Mouse (Mus musculus) urinary bladder, postnatal 25 days (tissue): ENCODE measurements around the gene Tbxas1.

Experiments used
- DNase-seq: peaks from one replicate; pipeline ENCODE4 v3.0.0; 2022; ENCODE audit warnings: low spot score

Gene Tbxas1

DNA sequence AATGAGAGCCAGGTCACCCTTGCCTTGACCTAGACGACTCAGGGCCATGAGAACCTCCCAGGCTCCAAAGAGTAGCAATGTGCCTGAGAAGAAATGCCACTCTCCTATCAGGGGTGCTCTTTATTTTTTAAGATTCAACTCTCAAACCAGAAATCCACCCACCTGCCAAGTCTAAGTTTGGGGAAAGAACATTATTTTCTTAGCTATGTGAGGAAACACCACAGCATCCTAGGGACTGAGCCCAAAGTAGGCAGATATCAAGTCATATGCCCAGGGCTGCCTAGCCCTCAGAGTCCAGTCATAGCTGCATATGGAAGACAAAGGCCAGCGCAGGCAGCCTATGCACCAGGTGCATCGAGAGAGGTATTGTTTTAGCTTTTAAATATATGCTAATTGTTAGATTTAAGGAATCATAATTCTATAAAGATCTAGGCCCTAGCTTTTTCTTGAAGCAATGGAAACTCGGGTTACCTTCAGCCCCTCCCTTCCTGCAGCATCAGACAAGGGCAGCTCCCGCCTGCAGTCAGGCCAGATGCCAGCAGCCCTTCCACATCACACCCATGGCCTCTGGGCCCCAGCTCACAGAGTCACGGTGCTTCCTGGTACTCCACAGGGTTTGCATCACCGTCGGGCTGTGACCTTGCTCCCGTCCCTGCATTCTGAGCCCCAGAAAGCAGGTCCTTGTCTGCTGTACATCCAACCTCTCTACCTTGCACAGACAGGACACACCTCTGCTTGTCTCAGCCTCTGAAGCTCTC is 176.8 kb downstream of the Tbxas1 start:
- DNase-seq, result no peak

DNA sequence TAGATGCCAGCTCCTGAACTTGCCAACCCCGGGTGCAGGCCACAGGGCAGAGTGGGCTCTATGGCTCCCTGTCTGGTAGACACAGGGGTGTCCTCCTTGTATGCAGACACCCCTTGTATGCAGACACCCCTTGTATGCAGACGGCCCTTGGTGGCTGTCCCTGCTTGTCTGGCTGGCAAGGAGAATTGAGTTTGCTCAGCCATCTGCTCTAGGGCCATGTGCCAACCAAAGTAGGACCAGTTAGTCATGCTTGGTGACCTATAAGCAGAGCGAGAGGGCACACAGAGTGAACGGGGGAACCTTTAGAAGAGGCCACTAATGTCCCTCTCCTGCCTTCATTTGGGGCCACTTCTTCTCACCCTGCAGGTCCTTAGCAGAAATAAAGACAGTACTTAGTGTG is 177.4 kb downstream of the Tbxas1 start:
- DNase-seq, result no peak

DNA sequence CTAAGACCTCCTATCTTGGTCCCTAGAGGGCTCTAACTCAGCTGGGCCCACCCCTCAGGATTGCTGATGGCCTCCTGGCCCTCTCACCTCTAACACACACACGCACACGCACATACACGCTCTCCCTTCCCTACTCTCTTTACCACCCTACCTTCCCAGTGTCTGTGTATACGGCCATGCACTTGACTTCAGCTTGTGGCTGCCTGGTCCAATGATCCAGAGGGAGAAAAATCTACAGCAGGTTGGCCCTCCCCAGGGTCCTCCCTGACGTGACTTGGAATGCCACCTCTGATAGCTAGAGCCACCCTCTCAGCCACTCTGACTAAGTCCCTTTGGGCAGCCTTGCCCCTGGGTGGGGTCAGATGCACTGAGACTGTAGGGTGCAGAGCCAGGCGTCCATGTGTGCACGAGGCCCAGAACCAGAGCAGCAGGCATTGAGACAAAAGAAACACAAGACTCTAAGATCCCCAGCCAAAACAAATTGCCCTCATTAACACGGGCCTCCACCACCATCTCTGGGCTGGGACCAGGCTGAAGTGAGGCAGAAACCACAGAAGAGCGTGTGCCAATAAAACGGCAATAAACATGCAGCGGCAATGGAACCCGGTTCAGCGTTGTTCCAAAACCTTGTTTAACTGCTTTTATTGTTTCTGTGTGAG is 179.1 kb downstream of the Tbxas1 start:
- DNase-seq, result no peak

DNA sequence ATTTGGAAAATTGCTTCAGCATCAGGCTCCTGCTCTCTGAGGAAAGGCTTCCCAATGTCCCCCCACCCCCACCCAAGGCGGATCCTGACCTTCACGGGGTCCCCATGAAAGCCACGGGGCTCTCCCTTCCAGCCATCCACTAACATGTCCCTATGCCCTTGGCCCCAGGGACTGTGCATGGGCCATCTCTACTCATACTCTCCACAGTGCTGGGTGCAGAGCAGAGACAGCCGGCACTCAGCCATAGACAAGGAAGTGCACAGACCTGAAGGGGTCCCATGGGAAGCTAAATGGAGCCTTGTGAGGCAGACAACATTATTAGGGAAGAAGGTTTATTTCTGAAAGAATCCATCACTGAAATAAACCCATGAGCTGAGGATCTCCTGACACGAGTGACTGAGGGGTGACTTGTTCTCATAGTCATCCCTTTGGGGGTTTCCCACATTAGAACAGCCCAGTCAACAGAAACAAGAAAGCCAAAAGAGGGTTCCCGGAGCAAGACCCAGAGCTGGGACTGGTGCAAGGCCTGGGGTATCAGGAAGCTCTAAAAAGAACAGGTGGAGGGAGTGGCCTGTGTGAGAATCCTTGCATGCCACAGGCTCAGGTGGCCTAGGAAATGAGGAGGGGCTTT is 179.8 kb downstream of the Tbxas1 start:
- no peak for DNase-seq

DNA sequence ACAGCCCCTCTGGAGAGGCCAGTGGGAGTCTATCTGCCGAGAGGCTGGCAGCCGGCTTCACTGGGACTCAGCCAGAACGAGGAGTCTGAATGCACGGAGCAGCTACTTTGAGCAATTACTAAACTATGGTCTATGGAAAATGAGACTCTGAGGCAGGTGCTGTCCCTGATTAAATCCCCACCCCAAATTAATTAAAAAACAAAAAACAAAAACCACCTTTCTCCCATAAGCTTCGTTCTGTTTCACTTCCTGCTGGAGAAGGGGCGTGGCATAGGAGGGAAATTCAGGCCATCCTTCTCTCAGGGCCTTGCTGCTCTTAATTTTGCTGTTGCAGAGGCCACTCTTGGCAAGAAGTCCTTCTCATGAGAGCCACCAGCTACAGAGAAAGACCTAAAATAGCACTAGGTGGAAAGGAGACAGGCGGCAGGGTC is 180.6 kb downstream of the Tbxas1 start:
- no peak for DNase-seq

DNA sequence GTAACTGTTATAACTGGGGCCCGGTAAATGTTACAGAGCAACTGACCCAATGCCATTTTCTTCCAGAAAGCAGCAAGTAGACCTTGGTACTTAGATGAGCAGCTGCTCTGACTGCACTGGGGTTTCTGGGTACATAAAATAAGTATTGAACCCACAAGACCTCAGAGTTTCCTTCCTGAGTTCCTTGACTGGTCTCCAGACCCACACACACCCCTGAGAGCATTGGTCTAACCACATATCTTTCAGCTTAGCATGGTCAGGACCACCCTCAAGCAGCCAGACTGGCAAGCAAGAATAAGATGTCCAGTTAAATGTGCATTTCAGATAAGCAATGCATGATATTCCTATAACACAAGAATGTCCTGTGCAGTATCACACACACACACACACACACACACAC is 182.0 kb downstream of the Tbxas1 start:
- no peak for DNase-seq

DNA sequence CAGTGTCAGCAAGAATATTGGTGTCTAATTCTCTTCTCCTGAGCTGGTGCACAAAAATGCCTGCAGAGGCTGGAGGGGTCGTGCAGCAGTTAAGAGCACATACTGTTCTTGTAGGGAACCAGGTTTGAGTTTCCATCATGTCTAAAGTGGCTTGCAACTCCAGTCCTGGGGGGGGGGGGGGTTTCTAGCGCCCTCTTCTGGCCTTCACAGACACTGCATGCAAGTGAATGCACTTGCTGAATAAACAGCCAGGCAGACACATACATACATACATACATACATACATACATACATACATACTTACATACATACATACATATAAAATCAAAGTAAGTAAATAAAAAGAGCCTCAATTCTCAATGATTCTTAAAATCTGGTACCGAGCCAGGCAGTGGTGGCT is 183.2 kb downstream of the Tbxas1 start:
- DNase-seq, result no peak

DNA sequence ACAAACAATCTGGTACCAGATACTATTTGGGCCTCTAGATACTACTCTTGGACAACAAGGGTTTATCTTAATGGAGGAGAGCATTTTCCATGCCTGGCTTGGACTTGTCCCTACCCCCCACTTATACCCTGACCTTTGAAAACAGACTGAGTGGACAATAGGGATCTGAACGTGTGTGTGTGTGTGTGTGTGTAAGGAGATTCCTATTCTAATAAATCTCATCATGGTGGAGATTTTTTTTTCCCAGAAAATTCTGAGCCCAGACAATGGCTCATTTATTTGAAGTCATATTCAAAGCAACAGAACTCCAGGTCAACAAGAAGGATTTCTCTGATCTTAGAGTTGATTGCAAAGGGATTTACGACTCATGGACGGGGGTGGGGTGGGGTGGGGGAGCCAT is 183.7 kb downstream of the Tbxas1 start:
- DNase-seq, result no peak

DNA sequence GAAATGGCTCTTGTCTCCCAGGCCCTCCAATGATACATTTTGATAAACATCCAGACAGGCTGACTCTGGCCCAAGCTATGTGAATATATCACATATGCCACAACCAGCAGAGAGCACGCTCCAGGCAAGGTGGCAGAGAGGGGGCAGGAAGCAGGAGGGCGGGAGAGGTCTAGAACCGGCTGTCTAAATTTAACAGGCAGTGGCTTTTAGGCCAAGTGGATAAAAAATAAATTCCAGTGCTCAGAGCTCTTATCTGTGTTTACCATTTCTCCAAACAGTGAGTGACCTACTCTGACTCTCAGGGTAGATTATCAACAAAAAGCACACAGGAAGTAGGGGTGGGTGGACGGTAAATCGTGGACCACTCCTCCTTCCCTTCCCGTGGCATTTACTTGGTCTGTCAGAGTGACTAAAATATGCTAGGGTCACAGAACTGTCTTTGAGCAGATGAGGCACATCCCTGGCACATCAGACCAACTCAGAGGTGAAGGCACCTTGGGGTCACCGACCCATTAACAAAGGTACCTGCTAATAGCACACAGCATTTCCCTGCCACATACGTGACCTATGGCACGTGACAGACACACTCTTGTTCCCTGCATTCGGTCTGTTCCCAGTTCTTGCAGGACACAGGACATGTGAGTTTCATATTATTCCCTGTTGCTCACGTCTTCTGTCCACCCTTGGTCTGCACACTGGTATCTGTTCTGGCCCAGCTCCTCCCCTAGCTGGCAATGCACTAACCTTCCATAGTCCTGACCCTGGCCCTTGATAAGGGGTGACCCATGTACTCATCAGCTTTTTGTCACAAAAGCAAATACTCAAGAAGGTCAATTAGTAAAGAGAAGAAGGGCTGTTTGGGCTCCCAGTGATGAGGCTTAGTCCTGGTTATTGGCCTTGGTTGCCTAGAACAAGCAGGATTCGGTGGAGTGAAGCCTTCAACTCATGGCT is 184.6 kb downstream of the Tbxas1 start:
- DNase-seq, result no peak

DNA sequence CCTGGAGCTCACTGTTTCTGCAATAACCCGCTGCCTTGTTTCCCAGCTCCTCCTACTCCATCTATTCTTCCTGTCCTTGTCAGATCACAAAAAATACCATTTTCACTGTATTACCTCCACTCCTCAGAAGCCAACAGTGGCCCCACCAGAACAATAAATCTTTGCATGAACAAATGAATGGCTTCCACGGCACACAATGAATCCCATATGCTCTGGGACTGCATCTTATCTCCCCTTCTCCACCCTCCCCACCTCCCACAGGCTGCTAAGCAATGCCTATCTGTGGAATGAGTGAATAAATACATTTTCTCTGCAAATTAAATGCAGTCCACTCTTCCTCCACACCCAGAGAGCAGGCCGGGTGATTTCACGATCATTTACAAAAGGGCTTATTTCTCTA is 186.0 kb downstream of the Tbxas1 start:
- DNase-seq, result no peak

DNA sequence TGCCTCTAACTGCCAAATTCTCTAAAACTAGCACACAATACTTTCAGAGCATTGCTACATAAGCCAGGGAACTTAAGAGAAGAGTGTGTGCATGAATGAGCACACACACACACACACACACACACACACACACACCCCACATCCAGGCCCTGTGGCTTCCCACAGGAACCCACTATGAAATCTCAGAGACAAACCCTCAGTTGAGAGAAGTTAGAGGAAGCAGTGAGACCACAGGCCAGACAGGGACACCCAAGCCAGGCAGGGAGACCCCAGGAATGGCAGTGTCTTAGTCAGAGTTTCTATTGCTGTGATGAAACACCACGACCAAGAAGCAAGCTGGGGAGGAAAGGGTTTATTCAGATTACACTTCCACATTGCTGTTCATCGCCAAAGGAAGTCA is 188.3 kb downstream of the Tbxas1 start:
- no peak for DNase-seq

DNA sequence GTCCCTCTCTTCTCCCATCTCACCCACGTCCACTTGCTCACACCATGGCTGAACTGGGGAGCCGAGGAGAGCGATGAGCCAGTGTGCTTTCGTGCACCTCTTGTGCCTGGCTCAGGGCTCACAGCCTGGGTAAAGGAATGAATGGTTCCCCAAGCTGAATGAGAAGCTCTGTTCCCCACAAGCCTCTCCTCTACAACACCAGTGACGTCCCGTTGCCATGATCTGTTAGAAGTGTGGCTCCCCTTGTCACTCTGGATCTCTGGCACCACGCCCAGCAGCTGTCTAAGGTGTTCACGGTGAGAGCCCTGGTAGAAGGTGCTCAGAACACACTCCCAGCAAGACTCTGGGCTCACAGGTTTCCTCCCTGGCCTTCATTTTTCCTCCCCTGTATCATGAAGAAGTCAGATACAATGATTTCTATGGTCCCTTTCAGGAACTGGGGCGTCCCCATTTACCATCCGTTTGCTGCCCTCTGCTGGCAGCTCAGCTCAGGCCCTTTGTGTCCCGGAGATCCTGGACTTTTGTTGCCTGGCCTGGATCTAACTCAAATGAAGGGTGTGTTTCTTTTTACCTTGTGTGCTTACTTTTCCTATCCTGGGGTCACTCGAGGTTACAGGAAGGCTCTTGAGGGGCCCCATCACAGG is 191.9 kb downstream of the Tbxas1 start:
- DNase-seq, result peak; percentile 78

DNA sequence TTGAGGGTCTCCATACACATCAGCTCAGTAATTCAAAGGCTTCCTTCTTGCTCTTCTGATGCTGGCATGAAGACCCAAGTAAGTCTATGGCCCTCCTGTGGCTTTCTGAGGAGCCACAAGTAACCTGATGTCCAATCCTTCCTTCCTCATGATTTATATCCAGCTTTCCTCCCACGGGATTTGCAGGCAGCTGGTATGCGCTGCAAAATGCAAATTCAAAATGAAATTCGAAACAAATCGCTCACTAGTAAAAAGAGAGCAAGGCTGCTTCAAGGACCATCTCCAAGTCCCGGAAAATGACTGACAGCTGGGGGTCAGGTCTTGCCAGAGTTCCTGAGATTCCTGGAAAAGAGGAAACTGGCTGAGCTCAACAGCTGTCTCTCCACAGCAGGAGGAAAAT is 197.5 kb downstream of the Tbxas1 start:
- DNase-seq, result no peak

DNA sequence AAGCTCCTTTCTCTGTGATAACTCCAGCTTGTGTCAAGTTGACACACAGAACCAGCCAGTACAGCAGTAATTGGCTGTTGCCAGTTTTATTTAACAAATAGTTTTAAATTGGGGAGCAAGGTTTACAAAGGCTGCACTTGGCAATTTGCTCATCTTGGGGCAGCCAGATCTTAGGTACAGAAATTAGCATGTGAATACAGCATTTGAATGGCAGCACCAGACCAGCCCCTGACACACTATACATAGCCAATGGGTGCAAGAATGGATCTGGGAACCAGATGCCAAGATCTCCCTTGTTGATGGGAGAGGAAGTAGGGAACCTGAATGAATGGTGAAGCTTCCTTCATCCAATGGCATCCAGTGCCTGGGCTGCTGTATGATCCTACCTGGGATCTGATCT is 199.0 kb downstream of the Tbxas1 start:
- DNase-seq, result no peak

DNA sequence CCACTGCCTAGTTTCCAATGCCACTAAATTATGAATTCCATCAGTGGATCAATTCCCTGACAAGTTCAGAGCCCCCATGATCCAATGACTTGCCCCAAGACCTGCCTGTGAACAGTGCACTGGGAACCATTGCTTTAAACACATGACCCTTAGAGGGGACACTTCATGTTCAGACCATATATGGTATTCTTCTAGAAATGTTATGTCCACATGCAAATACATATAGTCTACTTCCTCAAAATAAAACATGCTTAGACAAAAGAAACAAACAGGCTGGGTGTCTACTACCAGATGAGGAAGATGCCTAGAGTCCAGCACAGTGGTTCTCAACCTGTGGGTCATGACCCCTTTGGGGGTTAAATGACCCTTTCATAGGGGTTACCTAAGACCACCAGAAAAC is 201.3 kb downstream of the Tbxas1 start:
- DNase-seq, result no peak

DNA sequence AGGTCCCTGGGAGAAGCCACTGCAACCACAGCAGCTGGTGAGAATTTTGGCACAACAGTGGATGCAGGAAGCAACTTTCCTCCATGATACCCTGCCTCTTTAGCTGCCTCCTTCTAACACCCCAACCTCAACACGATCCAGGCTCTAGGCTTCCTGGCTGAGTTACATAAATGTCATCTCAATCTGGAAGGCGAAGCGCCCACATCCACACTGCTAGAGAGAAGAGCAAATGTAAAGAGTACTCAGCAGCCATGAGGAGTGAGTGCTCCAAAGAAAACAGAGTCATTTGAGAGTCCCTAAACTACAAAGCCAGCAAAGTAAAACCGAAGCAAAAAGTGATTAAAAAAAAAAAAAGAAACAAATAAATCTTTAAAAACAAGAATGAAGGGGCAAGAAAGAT is 229.4 kb downstream of the Tbxas1 start:
- no peak for DNase-seq

DNA sequence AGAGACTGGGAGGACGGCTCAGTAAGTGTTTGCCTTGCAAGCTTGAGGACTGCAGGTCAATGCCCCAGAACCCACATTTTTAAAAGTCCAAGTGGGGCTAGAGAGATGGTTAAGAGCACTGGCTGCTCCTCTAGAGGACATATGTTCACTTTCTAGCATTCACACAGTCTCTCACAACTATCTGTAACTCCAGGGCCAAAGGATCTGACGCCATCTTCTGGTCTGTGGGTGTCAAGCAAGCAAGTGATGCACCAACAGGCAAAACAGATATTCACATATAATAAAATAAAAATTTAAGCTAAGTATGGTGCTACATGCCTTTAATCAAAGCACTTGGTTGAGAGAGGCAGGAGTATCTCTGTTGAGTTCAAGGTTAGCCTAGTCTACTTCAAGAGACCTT is 231.6 kb downstream of the Tbxas1 start:
- no peak for DNase-seq

DNA sequence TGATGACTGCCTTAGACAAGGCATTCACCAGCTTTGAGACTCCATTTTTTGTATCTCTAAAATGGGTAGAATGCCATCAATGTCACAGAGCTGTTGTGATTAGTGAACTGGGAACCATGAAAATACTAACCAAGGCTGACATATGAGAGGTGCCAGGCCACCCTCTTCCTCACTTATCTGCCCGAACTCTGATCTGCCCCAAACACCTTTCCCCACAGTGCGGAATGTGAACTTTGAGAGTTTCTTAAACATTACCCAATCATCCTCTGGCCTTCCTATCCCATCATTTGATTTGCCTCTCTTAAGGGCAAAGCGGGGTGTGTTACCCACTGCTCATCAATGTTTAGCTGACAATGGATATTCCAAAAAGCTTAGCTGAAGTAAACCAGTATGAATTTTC is 237.5 kb downstream of the Tbxas1 start:
- no peak for DNase-seq

DNA sequence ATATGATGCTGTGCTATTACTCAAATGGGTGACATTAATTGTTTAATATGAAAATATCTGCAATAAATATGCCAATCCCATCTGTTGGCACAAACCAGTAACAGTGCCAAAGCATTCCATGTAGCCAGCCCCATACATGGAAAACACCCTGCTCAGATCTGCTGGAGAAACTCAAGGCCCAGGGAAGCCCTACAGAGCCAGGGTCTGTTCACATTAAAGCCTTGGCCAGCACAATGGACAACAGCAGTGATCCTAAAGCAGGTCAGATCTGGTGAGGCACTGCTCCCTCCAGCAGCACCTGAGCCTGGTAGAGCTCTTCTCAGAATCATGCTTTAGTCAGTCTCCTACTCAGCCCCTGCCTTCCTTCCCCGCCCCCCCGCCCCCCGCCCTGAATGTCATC is 237.9 kb downstream of the Tbxas1 start:
- no peak for DNase-seq

DNA sequence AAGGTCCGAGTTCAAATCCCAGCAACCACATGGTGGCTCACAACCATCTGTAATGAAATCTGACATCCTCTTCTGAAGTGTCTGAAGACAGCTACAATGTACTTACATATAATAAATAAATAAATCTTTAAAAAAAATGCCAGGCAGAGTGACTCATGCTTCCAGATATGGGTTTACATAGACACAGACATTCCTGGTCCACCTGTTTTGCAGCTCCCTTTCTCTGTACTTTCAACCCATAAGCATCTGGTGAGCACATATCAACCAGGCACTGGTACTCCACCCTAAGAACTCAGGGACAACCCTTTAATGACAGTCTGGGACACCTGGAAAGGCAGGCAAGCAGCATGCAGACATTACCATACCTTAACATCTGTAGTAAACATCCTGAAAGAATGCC is 240.2 kb downstream of the Tbxas1 start:
- no peak for DNase-seq

DNA sequence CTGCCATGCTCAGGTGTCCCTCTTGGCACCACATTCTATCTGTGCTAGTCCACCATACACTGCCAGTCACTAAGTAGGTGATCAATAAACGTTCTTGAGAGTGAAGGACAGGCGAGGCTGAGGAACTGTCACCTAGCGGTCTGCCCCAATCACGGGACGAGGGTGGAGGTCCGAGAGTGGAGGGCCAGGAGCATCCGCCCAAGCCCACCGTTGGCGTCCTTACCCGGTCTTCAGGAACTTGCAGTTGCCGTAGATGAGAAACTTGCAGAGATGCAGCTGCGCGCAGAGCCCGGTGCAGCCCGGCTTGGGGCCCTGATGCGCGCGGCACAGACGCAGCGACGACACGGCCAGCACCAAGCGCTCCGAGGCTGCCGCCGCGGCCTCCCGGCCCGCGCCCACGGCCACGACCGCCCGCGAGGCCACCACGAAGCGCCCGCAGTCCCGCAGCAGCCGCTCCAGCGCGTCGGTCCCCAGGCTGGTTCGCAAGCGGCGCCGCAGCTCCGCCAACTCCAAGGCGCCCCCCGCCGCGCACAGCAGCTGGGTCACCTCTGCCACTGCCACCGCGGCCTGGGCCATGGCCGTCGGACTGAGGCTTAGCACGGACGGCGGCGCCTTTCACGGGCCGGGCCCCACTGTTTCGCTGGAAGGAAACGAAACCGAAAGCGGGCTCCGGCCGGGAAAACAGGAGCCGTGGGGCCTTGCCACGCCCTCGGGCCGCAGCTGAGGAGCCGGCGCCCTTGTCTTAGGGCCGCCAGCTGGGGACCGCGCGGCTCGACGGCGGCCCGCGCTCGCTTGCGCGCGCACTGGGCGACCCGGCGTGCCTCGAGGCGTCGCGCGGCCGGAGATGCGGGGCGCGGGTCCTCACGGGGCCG is 242.6 kb downstream of the Tbxas1 start, which contains the start of gene Parp12:
TSS of gene Parp12 (minus strand) at position 766 of the 872 bp plus-strand sequence.
- peak; percentile 70 for DNase-seq
